Mouse (Mus musculus) brown adipose tissue, adult 24 weeks (tissue): ENCODE data around the gene Numa1. TPM values are rescaled to one million over a fixed set of nuclear protein-coding genes. Genes with fewer than 3 reads are reported as not detected.
"Not testable (repeated sequence)": the region's sequence is repeated elsewhere in the genome, so short reads cannot be mapped to it uniquely, and the experiment has no call there.

Experiments
- H3K27ac ChIP-seq: fragments of 200-500 bp; replicated peaks from 2 replicates; pipeline ENCODE4 v1.5.1; 2012; ENCODE audit warnings: low read depth, mild to moderate bottlenecking, low read length
- H3K4me1 ChIP-seq: fragments of 200-500 bp; 2 replicates; pipeline ENCODE4 v1.6.1; 2012; ENCODE audit warnings: low read length, mixed read lengths; ENCODE audit not compliant: control insufficient read depth, insufficient read depth, insufficient read length
- H3K4me3 ChIP-seq: fragments of 200-500 bp; 2 replicates; pipeline ENCODE4 v1.5.1; 2012; ENCODE audit warnings: low read depth, mild to moderate bottlenecking, low read length, moderate library complexity; ENCODE audit not compliant: insufficient read depth
- polyA plus RNA-seq: library from polyadenylated mRNA; stranded (reverse); fragments of >200 nt; gene quantifications from 2 replicates; pipeline ENCODE4 v1.2.4, GENCODE M21; 2012; ENCODE audit not compliant: missing spikeins, insufficient read depth, insufficient read length

Numa1 gene
- polyA plus RNA-seq, 1 experiment, result 74.0 TPM

DNA sequence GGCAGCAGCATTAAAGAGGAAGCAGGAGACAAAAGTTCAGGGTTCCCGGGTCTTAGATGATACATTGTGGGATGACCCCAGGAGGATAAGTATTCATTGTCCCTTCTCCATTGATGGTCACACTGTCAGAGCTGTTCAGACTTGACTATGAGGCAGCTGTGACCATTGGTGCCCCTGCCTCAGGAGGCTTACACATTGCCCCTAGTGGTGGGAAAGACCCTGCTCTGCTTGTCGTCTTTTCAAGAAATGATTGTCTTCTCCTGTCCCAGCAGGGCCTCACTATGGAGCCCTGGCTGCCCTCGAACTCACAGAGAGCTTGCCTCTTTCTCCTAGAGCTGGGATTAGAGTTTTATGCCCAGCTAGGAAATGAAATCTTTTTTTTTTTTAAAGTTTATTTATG, 21.9 kb upstream of the Numa1 start:
- H3K4me1 ChIP-seq, result peaks cover 17% of the 10 kb centered on the region
- no peak overlapping the region for H3K27ac ChIP-seq
- H3K4me3 ChIP-seq, result no peak overlapping the region

DNA sequence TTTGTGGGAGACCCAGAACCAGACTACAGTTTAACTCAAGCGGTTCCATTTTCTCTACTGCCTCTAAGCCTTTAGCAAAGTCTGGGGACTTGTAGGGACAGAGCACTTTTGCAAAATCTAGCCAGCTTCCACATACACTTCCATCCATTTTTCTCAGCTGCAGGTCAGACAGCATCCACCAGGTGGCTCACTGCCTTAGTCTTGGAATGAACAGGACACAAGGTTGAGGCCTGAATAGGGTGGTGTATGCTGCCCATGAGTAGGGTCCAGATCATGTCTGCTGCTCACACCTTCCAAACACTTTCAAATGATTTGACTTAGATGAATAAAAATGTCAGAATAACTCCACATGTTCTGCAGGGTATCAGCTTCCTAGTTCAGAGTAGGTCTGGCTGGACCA, 15.8 kb upstream of the Numa1 start:
- Histone ChIP-seq H3K4me3 (no peak overlapping the region), H3K27ac (no peak overlapping the region), H3K4me1 (no peaks in the 10 kb centered on the region)

DNA sequence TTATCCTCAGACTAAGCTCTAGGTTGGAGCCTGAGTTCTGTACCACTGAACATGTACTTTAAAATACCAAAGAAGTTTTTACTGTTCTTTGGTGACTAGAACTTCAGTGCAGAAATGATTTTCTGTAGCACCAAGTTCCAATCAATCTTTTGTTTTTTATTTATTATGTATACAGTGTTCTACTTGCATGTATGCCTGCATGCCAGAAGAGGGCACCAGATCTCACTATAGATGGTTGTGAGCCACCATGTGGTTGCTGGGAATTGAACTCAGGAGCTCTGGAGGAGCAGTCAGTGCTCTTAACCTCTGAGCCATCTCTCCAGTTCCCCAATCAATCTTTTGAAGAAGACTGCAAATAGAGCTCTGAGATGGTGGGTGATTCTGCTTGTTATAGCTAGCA, 8.0 kb upstream of the Numa1 start:
- H3K27ac ChIP-seq, H3K4me3 ChIP-seq: not testable (repeated sequence)

DNA sequence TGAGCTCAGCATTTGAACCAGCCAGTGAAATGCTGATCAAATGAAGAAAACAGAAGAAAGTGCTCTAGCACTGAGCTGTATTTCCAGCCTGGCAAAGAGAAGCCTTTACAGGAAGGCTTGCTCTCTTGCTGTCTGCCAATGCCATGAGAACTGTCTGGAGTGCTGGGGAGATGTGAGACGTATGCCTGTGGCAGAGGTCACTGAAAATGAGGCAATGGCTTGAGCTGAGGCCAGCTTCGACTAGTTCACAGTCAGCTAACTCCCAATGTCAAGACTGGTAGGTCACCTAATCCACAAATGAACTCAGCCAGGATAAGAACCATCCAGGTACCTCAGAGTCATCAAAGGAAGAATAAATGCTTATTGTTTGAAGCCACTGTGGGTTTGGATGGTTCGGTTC, 5.8 kb upstream of the Numa1 start:
- Histone ChIP-seq H3K4me3 (no peak overlapping the region), H3K27ac (peak overlapping the region; percentile 88), H3K4me1 (peaks cover 3% of the 10 kb centered on the region)

More for the DNA sequence above, 8.0 kb upstream of the Numa1 start:
- H3K4me1 ChIP-seq, result not testable (repeated sequence)

DNA sequence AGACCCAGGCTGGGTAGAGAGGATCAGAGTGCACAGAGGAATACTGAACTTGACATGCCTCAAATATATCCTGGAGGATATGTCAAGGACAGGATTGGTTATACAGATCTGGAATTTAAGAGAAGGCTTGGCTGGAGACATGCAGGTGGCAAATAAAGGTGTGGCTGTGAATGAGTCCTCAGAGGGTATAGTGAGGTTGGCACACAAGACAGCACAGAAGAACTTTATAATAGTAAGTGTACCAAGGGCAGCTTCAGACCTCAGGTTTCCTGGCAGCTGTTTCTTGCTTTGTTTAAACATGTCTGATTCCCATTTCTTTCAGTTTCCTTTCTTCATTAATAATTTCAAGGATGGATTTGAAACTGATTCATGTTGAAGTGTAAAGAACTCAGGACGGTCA, 1.4 kb upstream of the Numa1 start:
- H3K27ac ChIP-seq, result no peak overlapping the region
- no peak overlapping the region for H3K4me3 ChIP-seq
- peaks cover 6% of the 10 kb centered on the region; the same call in 1 of the 2 replicates for H3K4me1 ChIP-seq

DNA sequence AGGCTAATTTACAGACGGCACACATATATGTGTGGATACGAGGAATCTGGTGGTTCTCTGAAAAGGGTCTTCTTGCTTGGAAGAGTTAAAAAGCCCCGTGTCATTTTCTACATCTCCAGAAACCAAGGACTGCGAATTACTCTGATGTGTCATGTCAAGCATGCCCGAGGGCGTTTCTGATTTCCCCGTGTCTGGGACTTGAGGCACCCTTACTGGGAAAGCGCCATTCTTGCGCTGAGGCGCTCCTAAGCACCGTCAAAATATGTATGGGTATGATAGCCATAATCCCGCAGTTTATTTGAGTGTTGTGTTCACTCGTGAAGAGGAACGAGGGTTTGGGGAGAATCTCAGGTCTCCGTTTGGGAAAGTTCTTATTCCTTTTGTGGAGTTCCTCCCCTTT, 611 bp upstream of the Numa1 start:
- Histone ChIP-seq H3K27ac (peak overlapping the region; percentile 80), H3K4me3 (peak overlapping the region; percentile 85), H3K4me1 (peaks cover 5% of the 10 kb centered on the region; the same call in 1 of the 2 replicates)

DNA sequence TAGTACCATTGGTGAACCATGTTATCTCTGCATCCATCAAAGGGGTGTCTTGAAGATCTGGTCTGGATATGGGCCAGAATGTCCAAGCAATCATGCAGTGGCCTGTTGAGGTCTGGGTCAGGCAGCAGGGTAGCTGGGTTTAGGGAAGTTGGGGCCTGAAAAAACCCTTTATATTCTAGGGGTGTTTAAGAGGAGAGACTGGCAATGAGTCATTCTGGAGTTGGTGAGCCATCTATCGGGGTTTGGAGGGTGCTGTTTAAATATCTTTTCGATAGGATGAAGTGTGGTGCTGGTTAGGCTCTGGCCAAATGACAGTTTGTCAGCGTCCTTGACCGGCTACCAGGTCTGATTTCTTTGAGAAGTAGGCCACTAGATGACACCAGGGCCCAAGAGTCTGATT, 2.0 kb downstream of the Numa1 start:
- Histone ChIP-seq H3K4me3 (no peak overlapping the region), H3K27ac (no peak overlapping the region), H3K4me1 (peaks cover 4% of the 10 kb centered on the region; the same call in 1 of the 2 replicates)

DNA sequence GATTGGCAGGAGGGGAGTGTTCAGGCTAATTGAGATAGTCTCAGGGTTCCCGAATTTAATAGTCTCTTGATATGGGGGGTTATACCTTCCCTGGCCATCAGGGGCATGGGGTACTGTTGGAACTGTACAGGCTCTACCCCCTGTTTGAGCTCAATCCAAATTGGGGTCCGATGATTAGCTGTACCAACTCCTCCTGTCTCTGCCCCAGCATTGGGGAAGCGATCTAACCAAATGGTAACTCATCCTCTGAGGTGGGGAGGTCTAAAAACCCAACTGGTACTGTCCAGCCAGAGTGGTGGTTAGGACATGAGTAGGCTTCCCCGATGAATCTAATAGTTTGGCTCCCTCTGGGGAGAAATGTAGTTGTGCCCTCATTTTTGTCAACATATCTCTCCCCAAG, 3.1 kb downstream of the Numa1 start:
- no peak overlapping the region for H3K27ac ChIP-seq
- H3K4me1 ChIP-seq, result peaks cover 4% of the 10 kb centered on the region; the same call in 1 of the 2 replicates
- no peak overlapping the region for H3K4me3 ChIP-seq

DNA sequence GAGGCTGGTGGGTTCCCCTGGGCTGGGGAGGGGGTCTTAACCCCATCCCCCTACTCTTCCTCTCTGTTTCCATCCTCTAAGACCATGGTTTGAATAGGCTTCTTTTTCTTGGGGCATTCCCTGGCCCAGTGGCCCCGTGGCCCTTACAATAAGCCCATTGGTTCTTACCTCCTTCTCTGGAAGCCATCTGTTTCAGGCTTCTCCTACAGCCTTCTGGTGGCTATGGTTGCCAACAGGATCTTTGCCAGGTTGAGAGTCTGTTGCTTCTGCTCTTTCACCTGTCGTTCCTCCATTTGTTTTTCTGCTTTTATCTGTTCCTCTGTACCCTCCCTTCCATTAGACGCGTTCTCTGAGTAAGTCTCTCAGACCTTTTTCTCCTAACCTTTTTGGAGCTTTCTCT, 3.7 kb downstream of the Numa1 start:
- peaks cover 4% of the 10 kb centered on the region; the same call in 1 of the 2 replicates for H3K4me1 ChIP-seq
- no peak overlapping the region for H3K27ac ChIP-seq
- H3K4me3 ChIP-seq, result no peak overlapping the region

DNA sequence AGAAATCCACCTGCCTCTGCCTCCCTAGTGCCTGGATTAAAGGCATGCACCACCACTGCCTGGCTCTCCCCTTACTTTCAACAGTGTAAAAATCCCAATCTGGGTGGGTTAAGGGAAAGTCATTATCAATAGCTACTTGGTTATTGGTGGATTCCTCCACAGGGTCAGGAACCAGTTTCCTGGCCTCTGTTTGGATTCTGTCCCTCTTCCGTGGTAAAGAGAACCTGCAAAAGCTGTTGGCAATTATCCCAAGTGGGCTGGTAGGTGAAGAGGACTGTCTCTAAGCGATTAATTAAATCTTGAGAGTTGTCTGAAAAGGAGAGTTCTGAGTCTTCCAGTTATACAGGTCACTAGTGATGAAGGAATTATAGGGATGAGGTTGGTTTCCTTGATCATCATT, 4.4 kb downstream of the Numa1 start:
- H3K27ac ChIP-seq, result no peak overlapping the region
- no peak overlapping the region for H3K4me3 ChIP-seq
- peaks cover 4% of the 10 kb centered on the region; the same call in 1 of the 2 replicates for H3K4me1 ChIP-seq

DNA sequence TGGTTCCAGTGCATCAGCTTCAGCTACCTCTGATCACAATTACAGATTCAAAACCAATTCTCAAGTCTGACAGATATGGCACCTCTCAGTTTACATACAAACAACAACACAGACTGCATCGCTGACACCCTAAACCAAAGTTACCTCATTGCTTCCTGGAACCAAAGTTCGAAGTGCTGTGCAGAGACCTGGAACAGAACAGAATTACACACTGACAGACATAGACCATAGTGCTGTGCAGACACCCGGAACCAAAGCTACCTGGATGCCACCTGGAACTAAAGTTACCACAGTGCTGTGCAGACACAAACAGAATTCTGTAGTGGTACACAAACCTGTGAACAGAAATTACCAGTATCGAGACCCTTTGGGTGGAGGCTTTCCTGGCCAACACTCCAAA, 5.8 kb downstream of the Numa1 start:
- Histone ChIP-seq H3K4me1 (peaks cover under 1% of the 10 kb centered on the region; the same call in 1 of the 2 replicates), H3K27ac (no peak overlapping the region), H3K4me3 (no peak overlapping the region)

DNA sequence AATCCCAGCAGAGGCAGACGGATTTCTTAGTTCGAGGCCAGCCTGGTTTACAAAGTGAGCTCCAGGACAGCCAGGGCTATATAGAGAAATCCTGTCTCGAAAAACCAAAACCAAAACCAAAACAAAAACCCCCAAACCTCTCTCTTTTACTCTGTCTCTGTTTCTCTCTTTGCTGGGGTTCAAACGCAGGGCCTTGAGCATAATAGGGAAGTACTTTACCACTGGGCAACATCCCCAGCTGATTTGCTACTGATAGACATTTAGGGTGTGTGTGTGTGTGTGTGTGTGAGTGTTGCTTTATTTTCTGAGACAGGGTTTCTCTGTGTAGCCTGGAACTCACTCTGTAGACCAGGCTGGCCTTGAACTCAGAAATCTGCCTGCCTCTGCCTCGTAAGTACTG, 15.1 kb downstream of the Numa1 start:
- H3K27ac ChIP-seq, H3K4me3 ChIP-seq, H3K4me1 ChIP-seq: not testable (repeated sequence)

DNA sequence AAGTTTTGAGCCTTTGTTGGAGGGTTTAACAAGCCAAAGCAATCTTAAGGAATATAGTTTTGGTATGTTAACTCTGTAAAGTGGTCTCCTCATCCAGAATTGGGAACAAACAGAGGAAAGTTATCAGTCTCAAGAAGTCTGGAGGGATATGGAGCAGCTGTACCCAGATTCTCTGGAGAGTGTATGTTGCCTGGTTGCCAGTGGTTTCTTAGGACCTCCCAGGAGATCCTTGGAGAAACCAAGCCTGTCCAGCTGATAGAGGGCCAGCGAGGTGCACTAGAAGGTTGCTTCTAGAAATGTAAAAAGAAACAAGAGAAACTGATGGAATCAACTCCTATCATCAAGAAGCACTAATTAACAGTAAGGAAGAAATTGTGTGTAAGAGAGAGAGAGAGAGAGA, 17.7 kb downstream of the Numa1 start:
- H3K4me1 ChIP-seq, result peaks cover 2% of the 10 kb centered on the region; the same call in 1 of the 2 replicates
- H3K4me3 ChIP-seq, result no peak overlapping the region
- H3K27ac ChIP-seq, result no peak overlapping the region

DNA sequence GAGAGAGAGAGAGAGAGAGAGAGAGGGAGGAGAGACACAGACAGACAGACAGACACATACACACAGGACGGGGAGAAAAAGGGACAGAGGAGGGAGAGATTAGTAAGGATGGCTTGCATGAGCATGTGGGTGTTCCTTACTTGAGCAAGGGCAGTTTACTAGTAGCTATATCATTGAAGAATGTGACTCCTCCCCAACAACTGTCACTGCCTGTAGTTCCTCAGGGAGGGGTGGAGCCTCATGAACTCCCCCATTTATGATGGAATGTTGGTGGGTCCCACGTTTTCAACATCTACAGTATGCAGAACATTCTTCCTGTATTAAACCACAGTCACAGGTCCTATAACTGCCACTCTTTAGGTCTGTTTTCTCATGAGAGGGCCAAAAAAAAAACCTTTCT, 18.2 kb downstream of the Numa1 start:
- Histone ChIP-seq H3K4me1 (peaks cover 2% of the 10 kb centered on the region; the same call in 1 of the 2 replicates), H3K27ac (no peak overlapping the region), H3K4me3 (no peak overlapping the region)

DNA sequence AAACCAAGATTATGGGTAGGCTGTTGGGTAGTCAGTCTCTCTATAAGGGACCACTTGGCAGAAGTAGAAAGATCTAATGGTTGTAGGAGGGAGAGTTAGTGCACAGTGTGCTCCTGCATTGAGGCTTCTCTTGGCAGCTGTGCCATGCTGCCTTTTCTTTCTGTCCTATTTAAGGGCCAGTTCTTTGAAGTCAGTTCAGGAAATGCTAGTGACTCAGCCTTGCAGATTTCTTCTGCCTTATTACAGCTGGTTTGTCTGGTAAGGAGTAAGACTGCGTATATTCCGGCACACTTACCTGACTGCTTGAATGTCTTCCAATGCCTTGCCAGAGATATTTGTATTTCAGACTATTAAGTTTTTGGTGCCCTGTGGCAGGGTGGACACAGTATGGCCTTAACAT, 20.3 kb downstream of the Numa1 start:
- H3K27ac ChIP-seq, result no peak overlapping the region
- H3K4me3 ChIP-seq, result no peak overlapping the region
- H3K4me1 ChIP-seq, result peaks cover 2% of the 10 kb centered on the region; the same call in 1 of the 2 replicates

DNA sequence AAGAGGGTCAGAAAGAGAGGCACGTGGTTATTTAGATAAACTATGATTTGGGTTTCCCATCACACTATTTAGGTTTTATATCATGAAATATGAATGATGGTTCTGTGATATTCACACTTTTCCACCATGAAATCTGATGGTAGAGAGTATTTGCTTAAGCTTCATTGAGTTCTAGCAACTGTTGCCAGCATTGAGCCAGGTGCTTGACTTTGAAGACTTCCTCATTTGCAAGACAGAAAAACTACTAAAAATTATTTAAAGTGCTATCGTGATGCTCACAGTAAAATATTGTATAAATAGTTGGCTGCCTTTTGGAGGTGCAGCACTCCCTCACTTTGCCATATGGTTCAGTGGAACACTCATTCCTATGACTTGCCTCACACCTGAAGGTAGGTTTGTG, 21.4 kb downstream of the Numa1 start:
- Histone ChIP-seq H3K4me1 (peaks cover 2% of the 10 kb centered on the region; the same call in 1 of the 2 replicates), H3K4me3 (no peak overlapping the region), H3K27ac (no peak overlapping the region)

DNA sequence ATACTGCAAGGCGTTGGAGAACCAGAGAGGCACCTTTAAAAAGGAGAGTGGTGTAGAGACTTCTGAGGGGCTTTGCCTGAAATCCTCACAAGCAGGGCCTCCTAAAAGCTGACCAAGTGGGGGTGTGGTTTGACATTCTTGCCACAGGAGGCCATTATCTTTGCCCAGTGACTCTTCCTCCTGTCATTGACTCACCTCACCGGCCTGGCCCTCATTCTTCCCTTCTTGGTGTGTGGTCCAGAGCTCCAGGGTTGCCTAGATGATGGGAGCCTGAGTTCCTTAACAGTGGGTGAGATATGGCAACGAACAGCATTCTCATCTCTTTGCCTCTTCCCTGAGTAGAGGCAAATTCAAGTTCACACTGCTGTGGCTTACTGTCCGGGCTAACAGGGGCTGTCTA, 22.0 kb downstream of the Numa1 start:
- H3K27ac ChIP-seq, result no peak overlapping the region
- H3K4me3 ChIP-seq, result no peak overlapping the region
- H3K4me1 ChIP-seq, result peaks cover 2% of the 10 kb centered on the region; the same call in 1 of the 2 replicates
